Mouse (Mus musculus): Measurements from ENCODE around the gene 2310061I04Rik. TPM values are rescaled to one million over a fixed set of nuclear protein-coding genes. Genes with fewer than 3 reads are reported as not detected.

2310061I04Rik gene
- total RNA-seq, 2 experiments from 2014 or later = 59.6 to 63.8 TPM

DNA sequence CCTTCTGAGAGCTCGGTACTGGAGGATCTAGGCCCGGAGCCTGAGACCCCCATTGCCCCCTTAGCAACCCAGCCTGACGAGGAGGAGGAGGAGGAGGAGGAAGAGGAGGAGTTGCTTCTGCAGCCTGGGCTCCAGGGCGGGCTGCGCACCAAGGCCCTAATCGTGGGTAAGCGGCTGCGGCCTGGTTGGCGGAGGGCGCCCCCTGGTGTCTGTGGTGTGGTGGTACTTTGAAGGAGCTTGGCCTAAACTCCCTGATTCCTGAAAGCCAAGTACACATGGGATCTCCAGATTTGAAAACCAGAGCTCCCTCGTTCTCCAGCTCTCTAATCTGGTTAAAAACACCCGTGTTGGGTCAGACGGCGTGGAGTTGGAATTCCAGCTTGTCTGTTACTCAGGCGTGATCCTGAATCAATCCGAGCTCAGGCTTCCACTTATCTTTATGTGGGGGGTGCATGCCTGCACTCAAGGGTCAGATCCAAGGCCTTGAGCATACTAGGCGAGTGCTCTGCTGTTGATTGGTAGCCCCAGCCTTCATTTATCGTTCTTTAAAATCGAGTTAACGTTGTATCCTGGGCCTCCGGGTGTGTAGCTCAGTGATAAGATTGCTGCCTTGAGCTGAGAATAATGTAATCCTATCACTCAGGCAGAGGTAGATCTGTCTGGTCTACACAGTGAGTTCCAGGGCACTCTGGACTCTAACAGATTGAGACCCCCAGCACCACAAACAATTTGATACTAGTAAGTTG, 23.3 kb downstream of the 2310061I04Rik start:
- intact Hi-C loops (cut with DNase I) = loop anchor here (2.0 kb wide), 3 partner anchors 37 to 137 kb away; no protein-coding TSS in a partner anchor
- DNase-seq = peak; percentile 83 to 90

DNA sequence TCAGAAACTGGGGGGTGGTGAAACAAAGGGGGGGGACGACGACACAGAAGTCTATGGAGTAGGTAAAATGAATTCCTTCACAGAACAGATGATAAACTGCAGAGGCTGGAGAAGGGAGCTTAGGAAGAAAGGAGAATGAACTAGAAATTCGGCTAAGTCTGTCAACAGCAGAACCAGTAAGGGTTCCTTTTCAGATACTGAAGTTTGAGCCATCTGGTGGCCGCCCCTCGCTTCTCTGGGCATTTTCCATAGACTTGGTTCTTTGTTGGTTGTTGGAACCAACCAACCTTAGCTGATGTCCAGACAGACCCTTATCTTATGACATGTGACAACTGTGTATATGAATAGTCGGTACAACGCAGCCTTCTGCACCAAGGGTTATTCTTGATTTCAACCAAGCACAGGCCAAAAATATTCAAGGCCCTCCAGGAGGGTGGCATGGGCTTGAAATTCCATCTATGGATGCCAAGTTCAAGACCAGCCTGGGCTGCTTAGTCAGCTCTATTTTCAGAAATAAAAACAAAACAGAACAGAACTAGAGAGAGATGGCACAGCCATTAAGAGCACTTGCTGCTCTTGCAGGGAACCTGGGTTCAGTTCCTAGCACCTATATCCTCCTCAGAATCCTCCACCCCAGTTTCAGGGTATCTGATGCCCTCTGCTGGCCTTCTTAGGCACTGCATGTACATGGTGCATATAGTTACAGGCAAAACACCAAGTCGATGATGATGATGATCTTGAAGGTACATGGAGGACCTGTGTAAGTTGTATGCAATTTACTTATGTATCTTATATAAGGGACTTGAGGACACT, 26.1 kb downstream of the 2310061I04Rik start:
- no peak for DNase-seq

DNA sequence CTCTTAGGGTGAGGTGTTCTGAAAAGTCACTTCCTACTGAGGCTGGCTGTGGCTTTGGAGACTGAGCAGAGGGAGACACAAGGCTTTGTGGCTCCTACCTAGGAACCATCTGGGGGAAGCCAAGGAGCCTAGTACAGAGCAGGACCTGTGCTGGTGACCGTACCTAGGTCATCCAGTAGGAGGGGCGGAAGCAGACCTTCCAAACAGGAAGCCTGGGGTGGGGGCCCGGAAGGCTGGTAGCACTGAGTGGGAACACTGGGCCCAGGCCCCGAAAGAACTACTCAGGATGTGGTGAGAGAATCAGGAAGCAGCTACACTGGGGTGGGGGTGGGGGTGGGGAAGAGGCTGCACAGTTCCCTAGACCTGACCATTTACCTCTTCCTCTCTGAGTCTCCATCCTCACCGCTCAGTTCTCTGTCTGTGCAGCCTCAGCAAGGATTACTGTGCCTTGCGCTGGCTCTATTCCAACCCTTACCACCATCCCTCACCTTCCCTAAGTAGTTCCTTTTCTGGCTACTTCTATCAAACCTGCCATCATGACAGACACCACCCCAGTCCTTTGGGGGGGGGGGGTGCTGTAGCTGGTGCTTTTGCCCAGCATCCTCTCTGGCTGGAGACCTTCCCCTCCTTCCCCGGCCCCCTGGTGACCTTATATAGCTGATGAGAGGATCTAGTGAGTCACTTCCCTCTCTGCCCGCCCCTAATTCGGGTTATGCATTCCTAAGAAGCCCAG, 26.9 kb downstream of the 2310061I04Rik start:
- intact Hi-C loops (cut with DNase I) = no loop called here
- DNase-seq = peak; percentile 44 to 55

More for the DNA sequence above, 26.1 kb downstream of the 2310061I04Rik start:
- intact Hi-C loops (cut with DNase I) = no loop called here

DNA sequence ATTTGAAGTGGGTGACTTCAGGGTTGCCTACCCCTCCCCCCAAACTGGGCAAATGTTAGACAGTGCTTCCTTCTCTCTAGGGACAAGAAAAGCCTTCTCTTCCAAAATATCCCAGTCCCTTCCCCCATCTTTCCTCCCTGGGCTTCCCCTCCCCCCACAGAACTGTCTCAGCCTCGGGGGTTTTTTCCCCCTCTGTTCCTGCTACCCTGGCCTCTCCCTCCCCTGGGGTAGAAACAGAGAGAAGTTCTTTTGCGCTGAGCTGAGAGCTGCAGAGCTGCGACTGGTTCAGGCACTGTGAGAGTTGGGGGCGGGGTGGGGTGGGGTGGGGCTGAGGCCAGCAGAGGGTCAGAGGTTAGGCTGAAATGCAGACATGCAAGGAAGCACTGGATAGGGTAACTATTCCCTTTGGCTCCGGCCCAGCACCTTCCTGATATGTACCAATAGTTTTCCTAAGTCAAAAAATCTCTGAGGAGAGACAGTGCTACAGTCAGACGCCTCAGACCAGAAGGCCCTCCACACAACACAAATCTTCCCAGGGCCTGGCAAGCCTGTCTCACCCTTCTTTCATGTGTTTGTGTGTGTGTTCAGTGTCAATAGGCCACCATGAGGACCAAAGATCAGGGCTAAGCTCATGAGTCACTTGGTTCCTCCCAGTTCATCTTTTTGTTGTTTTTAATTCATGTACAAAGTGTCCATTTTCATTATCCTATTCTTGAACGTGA, 27.7 kb downstream of the 2310061I04Rik start:
- intact Hi-C loops (cut with DNase I) = no loop called here
- peak in 1 of 2 experiments; percentile 21 for DNase-seq

DNA sequence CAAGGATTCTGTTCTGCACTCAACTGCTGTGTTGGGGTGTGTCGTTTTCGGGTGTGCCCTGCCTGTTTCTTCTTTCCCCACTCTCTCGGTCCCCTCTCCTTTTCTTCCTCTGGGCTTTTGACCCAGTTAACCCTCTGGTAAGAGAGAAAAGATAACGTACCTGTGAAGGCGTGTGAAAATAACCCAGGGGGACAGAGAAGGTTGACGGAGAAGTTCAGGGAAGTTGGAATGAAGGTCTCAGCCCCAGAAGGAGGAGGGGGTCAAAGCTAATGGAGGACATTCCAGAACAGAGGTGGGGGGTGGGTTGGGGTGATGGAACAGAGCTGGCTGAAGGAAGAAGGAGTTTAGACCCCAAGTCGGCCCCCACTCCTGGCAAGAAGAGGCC, 28.3 kb downstream of the 2310061I04Rik start:
- intact Hi-C loops (cut with DNase I) = no loop called here
- no peak for DNase-seq

DNA sequence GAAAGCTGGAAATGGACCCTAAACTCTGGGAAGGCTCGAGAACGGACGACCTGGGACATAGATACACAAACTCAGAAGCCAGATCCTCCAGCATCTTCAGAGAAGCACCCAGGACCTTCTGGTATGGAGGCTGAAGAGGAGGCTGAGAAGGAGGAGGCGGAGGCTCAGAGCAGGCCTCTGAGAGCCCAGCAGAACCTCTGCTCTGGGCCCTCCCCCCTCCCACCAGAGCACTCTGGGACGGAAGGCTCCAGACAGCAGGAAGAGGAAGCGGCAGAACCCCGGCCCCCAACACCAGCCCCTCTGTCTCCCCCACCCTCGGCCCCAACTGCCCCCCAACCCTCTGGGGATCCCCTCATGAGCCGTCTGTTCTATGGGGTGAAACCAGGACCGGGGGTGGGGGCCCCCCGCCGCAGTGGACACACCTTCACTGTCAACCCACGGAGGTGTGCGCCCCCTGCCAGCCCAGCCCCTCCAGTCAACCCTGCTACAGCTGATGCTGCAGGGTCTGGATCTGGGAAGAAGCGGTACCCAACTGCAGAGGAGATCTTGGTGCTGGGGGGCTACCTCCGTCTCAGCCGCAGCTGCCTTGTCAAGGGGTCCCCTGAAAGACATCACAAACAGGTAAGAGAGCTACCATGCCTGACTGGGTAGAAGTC, 28.9 kb downstream of the 2310061I04Rik start:
- intact Hi-C loops (cut with DNase I) = no loop called here
- no peak for DNase-seq

DNA sequence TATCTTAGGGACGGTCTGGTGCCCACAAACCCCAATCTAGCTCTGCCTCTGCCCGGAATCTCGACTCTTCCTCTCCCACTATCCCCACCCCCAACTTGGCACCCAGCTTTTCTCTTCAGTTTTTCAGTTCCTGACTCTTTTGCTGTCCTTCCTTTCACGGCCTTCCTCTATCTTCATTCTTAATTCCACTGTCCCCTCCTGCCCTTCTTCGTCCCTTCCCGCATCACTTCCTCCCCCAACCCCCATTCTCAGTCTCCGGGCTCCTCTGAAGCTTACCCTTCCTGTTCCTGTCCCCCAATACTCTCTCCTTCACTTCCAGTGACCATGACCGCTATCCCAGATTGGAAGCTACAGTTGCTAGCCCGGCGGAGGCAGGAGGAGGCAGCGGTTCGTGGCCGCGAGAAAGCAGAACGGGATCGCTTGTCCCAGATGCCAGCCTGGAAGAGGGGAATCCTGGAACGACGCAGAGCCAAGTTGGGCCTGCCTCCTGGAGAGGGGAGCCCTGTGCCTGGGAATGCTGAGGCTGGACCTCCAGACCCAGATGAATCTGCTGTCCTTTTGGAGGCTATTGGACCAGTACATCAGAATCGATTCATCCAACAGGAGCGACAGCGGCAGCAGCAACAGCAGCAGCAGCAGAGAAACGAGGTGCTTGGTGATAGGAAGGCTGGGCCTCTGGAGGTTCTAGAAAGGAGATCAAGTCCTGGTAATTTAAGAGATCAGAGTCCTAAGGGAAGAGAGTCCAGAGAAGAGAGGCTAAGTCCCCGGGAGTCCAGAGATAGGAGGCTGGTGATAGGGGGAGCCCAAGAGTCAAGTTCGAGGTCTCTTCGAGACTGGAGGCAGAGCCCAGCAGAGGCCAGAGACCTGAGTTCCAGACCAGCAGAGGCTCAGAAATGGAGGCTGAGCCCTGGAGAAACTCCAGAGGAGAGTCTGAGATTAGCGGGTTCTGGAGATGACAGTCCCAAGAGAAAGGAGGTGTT, 30.0 kb downstream of the 2310061I04Rik start:
- intact Hi-C loops (cut with DNase I) = no loop called here
- DNase-seq = peak in 1 of 2 experiments; percentile 45

DNA sequence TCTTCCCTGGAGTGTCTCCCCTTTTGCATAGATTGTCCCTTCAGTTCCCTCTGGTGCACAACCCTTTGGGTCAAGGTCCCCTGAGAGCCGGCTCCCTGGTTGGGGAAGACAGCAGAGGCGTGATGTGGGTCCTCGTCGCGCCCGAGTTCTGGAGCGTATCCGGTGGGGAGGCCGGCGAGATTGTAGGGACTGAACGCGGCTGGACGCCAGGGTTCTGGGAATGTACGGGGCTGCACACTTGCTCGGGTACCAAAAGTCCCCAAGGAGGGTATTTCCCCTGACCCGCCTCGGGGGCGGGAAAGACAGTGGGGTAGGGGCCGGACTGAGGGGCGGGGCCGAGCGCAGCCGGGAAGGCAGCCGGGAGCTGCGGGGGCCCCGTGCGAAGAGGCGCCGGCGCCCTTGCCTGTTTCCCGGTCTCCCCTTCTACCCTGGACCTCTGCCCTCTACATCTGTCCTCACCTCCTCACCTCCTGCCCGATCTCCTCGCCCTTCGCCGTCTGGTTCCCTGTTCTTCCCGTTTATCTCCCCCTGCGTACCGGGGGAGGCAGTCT, 30.9 kb downstream of the 2310061I04Rik start:
- DNase-seq = peak; percentile 69 to 70
- intact Hi-C loops (cut with DNase I) = no loop called here

DNA sequence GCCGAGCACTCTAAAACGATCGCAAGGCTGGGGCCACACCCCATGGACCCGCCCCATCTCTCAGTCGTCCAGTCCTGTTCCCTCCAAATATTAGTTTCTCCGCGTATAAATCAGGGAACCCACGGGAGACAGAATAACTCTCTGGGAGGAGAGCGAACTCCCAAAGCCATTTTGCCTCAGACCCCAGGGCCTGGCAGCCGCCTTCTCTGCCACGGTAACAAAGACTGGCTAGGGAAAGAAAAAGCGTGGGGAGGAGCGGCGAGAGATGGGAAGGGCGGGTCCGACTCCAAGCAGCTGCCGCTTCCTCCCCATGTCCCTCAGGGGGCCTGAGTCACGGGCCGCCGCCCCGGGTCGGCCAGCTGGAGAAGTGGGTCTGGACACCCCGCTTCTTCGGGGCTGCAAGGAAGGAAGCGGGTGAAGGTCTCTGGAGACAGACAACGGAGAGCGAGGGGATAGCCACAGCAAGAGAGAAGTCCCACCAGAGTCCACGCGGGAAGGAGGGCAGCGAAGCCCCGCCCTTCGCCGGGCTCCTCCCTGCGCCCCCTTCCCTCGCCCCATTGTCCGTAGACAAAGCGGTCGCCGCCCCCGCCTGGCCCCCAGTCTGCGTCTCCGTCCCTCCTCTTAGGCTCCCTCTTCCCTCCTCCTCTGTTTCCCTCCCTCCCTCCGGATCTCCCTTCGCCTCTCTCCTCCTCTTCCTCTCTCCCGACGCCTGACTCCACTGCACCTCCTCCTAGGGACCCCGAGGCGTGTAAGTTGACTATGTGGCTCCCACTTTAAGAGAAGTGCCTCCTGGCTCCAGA, 31.6 kb downstream of the 2310061I04Rik start, which contains the start of gene Ppp1r18:
Gene Ppp1r18 (plus strand): TSS at position 113 of the 800 bp plus-strand sequence.
- DNase-seq = peak; percentile 75 to 76
- intact Hi-C loops (cut with DNase I) = no loop called here

DNA sequence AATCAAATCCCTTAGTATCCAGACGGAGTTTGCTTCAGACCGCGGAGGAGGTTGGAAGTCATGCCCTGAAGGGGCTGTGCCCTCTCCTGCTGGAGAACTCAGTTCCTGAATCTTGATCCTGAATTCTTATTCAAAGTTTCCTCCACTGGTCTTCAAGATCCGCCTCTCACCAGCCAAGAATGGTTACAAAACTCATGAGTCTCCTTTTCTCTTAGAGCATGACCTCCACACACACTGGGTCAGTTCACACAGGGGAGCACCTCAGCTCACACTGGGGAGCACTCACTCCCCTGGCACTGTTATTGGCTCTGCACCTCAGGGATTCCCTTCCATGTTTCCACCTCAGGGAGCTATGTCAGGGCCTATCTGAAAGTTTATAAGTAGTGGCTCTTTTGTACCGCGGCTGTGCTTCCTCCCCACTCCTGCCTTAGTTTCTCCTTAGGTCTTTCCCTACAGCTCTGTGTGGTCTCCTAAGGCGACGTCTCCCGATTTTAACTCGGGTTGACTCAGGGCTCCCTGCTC, 32.3 kb downstream of the 2310061I04Rik start:
- no peak for DNase-seq
- intact Hi-C loops (cut with DNase I) = no loop called here

DNA sequence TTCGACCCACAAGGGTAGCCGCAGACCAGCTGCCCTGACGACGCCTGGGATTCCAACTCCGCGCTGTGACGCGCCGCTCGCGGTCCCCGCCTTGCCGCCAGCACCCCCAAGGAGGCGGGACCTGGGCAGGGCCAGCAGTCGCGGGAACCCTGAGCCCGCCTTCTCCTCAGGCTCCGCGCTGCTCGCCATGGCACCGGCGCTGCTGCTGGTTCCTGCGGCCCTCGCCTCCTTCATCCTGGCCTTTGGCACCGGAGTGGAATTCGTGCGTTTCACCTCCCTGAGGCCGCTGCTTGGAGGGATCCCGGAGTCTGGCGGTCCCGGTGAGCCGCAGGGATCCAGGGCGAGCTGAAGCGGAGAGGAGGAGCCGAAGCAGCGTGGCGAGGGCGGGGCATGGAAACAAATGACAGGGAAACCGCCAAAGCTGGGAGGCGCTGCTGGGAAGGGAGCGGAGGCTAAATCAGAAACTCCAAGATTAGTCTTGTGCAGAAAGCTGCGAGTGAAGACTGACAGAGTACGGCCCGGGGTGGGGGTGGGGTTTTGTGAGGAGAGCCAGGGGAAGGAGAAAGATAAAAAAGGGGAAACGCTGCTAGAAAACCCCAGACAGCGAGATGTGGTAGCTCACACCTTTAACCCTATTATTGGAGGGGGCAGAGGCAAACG, 35.9 kb downstream of the 2310061I04Rik start, which contains the start of gene Nrm:
Gene Nrm (plus strand): TSS at position 121 of the 660 bp plus-strand sequence.
- peak; percentile 87 to 89 for DNase-seq
- intact Hi-C loops (cut with DNase I) = no loop called here

DNA sequence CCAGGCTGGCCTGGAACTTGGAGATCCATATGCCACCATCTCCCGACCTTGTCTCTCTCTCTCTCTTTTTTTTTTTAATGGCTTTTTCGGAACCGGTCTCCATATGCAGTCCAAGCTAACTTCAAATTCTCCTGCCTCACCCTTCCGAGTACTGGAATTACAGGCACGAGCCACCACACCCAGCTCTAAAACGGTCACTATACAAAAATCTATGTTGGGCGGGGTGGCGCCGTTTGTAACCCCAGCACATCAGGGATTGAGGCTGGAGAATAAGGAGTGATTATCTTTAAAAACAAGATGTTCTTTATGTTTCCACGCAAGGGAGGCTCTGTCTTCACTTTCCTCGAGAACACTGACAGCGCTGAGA, 36.4 kb downstream of the 2310061I04Rik start:
- intact Hi-C loops (cut with DNase I) = no loop called here
- DNase-seq = no peak

DNA sequence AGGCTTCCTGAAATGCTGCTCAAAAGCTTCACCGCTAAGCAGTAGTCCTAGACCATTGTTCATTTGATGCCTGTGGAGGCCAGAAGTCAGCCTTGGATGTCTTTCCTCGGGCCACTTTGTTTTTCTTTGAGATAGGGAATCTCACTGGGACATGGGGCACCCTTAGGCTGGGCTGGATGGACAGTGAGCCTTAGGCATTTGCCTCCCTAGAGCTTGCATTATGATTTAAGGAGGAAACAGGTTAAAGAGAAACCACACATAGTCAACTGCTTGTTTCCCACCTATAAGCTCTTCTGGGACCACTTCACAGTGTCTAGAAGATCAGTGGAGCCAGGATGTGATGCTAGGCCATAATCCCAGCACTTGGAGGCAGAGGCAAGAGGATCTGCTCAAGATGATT, 37.4 kb downstream of the 2310061I04Rik start:
- intact Hi-C loops (cut with DNase I) = no loop called here
- DNase-seq = no peak

DNA sequence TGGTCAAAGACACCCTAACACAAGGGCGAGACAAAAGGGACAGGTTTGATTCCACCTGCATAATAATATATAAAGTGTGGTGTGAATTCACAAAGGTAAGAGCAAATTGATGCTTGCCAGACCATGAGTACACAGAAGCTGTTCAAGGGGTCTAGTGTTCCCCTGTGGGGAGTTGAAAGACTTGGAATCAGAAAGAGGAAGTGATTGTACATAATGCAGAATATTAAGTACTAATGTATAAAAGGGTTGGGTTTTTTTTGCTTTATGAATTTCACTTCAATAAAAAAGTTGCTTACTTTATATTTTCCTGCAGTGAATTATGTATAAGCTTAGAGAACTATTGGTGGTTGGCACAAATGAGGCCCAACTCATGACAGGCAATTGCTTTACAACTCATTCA, 37.9 kb downstream of the 2310061I04Rik start:
- intact Hi-C loops (cut with DNase I) = no loop called here
- no peak for DNase-seq

DNA sequence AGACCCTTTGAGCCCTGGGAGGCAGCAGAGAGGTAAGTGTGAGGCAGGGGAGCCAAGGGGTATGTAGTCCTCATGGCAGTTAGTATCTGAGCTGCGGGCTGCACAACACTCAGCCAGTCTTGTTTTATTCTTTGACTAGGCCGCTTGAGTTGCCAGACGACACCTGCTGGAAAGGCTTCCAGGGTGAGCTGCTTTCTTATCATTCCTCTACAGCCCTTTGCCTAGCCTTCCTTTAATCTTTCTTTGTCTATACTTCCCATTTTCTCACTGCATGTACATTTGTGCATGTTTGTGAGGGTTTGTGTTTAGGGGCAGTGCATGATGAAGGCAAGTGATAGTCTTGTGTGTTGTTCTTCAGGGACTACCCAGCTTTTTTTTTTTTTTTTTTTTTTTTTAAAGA, 46.3 kb downstream of the 2310061I04Rik start:
- intact Hi-C loops (cut with DNase I) = no loop called here
- DNase-seq = no peak

DNA sequence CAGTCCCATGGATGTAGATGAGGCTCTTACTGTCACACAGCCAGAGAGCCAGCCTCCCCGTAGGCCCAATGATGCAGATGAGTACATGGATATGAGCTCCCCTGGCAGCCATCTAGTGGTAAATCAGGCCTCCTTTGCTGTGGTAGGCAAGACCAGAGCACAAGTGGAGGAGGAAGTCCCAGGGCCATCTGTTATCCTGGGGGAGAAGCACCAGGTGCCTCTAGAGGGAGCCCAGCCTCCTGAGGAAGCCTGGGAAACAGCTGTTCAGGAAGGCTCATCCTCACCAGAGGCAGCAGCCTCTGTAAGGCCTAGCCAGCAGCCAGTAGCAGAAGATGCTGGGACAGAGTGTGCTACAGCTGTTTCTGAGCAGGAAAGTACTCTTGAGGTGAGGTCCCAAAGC, 49.1 kb downstream of the 2310061I04Rik start:
- intact Hi-C loops (cut with DNase I) = no loop called here
- no peak for DNase-seq

DNA sequence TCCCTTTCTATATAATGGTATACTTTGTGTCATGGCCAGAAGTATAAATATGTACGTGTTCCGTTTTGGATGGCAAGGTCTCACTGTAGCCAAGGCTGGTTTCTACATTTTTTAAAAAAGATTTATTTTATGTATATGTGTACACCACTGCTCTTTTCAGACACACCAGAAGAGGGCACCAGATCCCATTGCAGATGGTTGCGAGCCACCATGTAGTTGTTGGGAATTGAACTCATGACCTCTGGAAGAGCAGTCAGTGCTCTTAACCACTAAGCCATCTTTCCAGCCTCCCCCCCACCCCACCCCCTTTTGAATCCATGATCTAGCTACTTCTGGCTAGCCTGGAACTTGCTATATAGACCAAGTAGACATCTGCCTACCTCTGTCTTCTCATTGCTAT, 53.7 kb downstream of the 2310061I04Rik start:
- DNase-seq = no peak
- intact Hi-C loops (cut with DNase I) = no loop called here
